Mouse (Mus musculus): ENCODE data around the gene Nr1i3. TPM values are rescaled to one million over a fixed set of nuclear protein-coding genes. Genes with fewer than 3 reads are reported as not detected.

Gene Nr1i3
- polyA plus RNA-seq, 1 experiment from 2014 or later = 0.25 TPM

GRCm38 (mm10) chr1:171250680-171251593 is 37.2 kb downstream of the Nr1i3 start, which contains the start of gene Ndufs2:
Gene Ndufs2 (minus strand): TSS chr1:171251388.
- Histone ChIP-seq H3K27ac (replicated peaks) (peak within 1 kb of the TSS; percentile 88), H3K4me2 (replicated peaks; ENCODE audit: low read depth) (peak within 1 kb of the TSS; percentile 57), H3K9me3 (ENCODE audit: control insufficient read depth, low read length) (no peaks in the 10 kb centered on the region), H3K36me3 (ENCODE audit: control insufficient read depth, insufficient read depth, low read length) (0 out of 2 replicates have a peak, but pooled peaks cover 3% of the 10 kb centered on the region), H3K9ac (ENCODE audit: low read length) (peak within 1 kb of the TSS; percentile 58), H3K27me3 (ENCODE audit: control insufficient read depth, insufficient read depth, low read length) (no peaks in the 10 kb centered on the region), H3K4me3 (ENCODE audit: low read depth, low read length) (peak within 1 kb of the TSS; percentile 46), H3K4me1 (replicated peaks; ENCODE audit: control insufficient read depth, insufficient read depth) (peaks cover 10% of the 10 kb centered on the region)
- DNase-seq (ENCODE audit: low spot score) (no peak), ATAC-seq (ENCODE audit: low FRiP score, low TSS enrichment) (no peak)
- WGBS = 22% methylated on average over 26 of the region's 26 CpGs
- no peak for TF ChIP-seq CTCF (IDR thresholded peaks at IDR 0.05; ENCODE audit: low read depth)
- TF ChIP-seq EP300 (optimal IDR thresholded peaks at IDR 0.05) = no peak

- Histone ChIP-seq H3K36me3 (ENCODE audit: control insufficient read depth, insufficient read depth, low read length) (0 out of 2 replicates have a peak, but pooled peaks cover 3% of the 10 kb centered on the region), H3K9me3 (ENCODE audit: control insufficient read depth, low read length) (no peaks in the 10 kb centered on the region), H3K27me3 (ENCODE audit: control insufficient read depth, insufficient read depth, low read length) (no peaks in the 10 kb centered on the region), H3K9ac (ENCODE audit: low read length) (peak overlapping the region; percentile 58), H3K27ac (replicated peaks) (peak overlapping the region; percentile 88), H3K4me1 (replicated peaks; ENCODE audit: control insufficient read depth, insufficient read depth) (peaks cover 8% of the 10 kb centered on the region), H3K4me3 (ENCODE audit: low read depth, low read length) (peak overlapping the region; percentile 46), H3K4me2 (replicated peaks; ENCODE audit: low read depth) (peak overlapping the region; percentile 57)
- TF ChIP-seq EP300 (optimal IDR thresholded peaks at IDR 0.05) (no peak), CTCF (IDR thresholded peaks at IDR 0.05; ENCODE audit: low read depth) (no peak)
- DNase-seq (ENCODE audit: low spot score) (no peak), ATAC-seq (ENCODE audit: low FRiP score, low TSS enrichment) (peak; percentile 4; the same call in 1 of the 2 replicates)
- WGBS = 13% methylated on average over 13 of the region's 13 CpGs
Observed at GRCm38 (mm10) chr1:171251594-171252324, 38.0 kb downstream of the Nr1i3 start.

- no peak for TF ChIP-seq EP300 (optimal IDR thresholded peaks at IDR 0.05)
- no peak for TF ChIP-seq CTCF (IDR thresholded peaks at IDR 0.05; ENCODE audit: low read depth)
- Histone ChIP-seq H3K4me1 (replicated peaks; ENCODE audit: control insufficient read depth, insufficient read depth) (peaks cover 8% of the 10 kb centered on the region), H3K4me3 (ENCODE audit: low read depth, low read length) (peak overlapping the region; percentile 46; the same call in 1 of the 2 replicates), H3K27me3 (ENCODE audit: control insufficient read depth, insufficient read depth, low read length) (no peaks in the 10 kb centered on the region), H3K9ac (ENCODE audit: low read length) (peak overlapping the region; percentile 58), H3K9me3 (ENCODE audit: control insufficient read depth, low read length) (no peaks in the 10 kb centered on the region), H3K4me2 (replicated peaks; ENCODE audit: low read depth) (peak overlapping the region; percentile 57), H3K36me3 (ENCODE audit: control insufficient read depth, insufficient read depth, low read length) (0 out of 2 replicates have a peak, but pooled peaks cover 3% of the 10 kb centered on the region), H3K27ac (replicated peaks) (peak overlapping the region; percentile 88)
- DNase-seq (ENCODE audit: low spot score) (no peak), ATAC-seq (ENCODE audit: low FRiP score, low TSS enrichment) (no peak)
- 59% methylated on average over 17 of the region's 17 CpGs for WGBS
Observed at GRCm38 (mm10) chr1:171252415-171252814, 38.6 kb downstream of the Nr1i3 start.

GRCm38 (mm10) chr1:171256095-171256818 is 42.5 kb downstream of the Nr1i3 start:
- 90% methylated on average over 24 of the region's 24 CpGs for WGBS
- 0 out of 2 replicates have a peak, but pooled peaks cover 3% of the 10 kb centered on the region for H3K36me3 ChIP-seq (ENCODE audit: control insufficient read depth, insufficient read depth, low read length)
- H3K27ac ChIP-seq (replicated peaks) = no peak overlapping the region
- ATAC-seq (ENCODE audit: low FRiP score, low TSS enrichment) (no peak), DNase-seq (ENCODE audit: low spot score) (no peak)
- no peaks in the 10 kb centered on the region; the same call in 1 of the 2 replicates for H3K4me1 ChIP-seq (replicated peaks; ENCODE audit: control insufficient read depth, insufficient read depth)
- H3K9me3 ChIP-seq (ENCODE audit: control insufficient read depth, low read length) = no peaks in the 10 kb centered on the region
- no peaks in the 10 kb centered on the region for H3K27me3 ChIP-seq (ENCODE audit: control insufficient read depth, insufficient read depth, low read length)
- no peak overlapping the region for H3K4me3 ChIP-seq (ENCODE audit: low read depth, low read length)
- no peak overlapping the region for H3K9ac ChIP-seq (ENCODE audit: low read length)
- no peak overlapping the region for H3K4me2 ChIP-seq (replicated peaks; ENCODE audit: low read depth)
- TF ChIP-seq EP300 (optimal IDR thresholded peaks at IDR 0.05) (no peak), CTCF (IDR thresholded peaks at IDR 0.05; ENCODE audit: low read depth) (peak; percentile 30; the same call in 1 of the 2 replicates)

GRCm38 (mm10) chr1:171256937-171257548 is 43.3 kb downstream of the Nr1i3 start:
- DNase-seq (ENCODE audit: low spot score) (peak; percentile 58), ATAC-seq (ENCODE audit: low FRiP score, low TSS enrichment) (no peak; the same call in 1 of the 2 replicates)
- H3K36me3 ChIP-seq (ENCODE audit: control insufficient read depth, insufficient read depth, low read length) = 0 out of 2 replicates have a peak, but pooled peaks cover 3% of the 10 kb centered on the region
- TF ChIP-seq CTCF (IDR thresholded peaks at IDR 0.05; ENCODE audit: low read depth) (peak; percentile 86), EP300 (optimal IDR thresholded peaks at IDR 0.05) (no peak)
- no peaks in the 10 kb centered on the region for H3K27me3 ChIP-seq (ENCODE audit: control insufficient read depth, insufficient read depth, low read length)
- H3K4me3 ChIP-seq (ENCODE audit: low read depth, low read length) = no peak overlapping the region
- 66% methylated on average over 15 of the region's 15 CpGs for WGBS
- no peaks in the 10 kb centered on the region; the same call in 1 of the 2 replicates for H3K4me1 ChIP-seq (replicated peaks; ENCODE audit: control insufficient read depth, insufficient read depth)
- no peak overlapping the region for H3K27ac ChIP-seq (replicated peaks)
- H3K9me3 ChIP-seq (ENCODE audit: control insufficient read depth, low read length) = no peaks in the 10 kb centered on the region
- no peak overlapping the region for H3K4me2 ChIP-seq (replicated peaks; ENCODE audit: low read depth)
- no peak overlapping the region for H3K9ac ChIP-seq (ENCODE audit: low read length)

Data from stomach, postnatal 0 days (tissue).